Mouse (Mus musculus): ENCODE measurements around the gene Carnmt1. TPM values are rescaled to one million over a fixed set of nuclear protein-coding genes. Genes with fewer than 3 reads are reported as not detected.

Carnmt1 gene
- total RNA-seq, 4 experiments from 2014 or later, result 19.0 to 23.3 (median 22.1) TPM

GRCm38 (mm10) chr19:18654984-18655383 is 15.6 kb upstream of the Carnmt1 start:
- no peak for DNase-seq

GRCm38 (mm10) chr19:18655999-18656398 is 14.6 kb upstream of the Carnmt1 start:
- DNase-seq, result no peak

DNA sequence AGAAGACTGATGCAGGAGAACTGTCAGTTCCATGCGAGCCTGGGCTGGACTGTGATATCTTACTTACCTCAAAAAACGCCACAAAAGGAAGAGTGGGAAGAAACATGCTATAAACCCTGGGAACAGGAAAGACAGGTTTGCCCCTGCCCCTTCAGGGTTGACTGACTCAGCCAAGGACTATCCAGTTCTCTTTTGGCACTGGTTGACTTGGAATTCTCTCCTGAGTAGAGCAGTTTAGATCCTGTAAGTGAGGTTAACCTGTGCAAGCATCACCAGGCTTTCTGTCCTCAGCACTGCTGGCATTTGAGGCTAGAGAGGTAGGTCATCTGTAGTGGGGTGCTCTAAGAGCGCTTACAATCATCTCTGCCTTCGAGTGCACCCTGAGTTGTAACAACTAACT is 12.1 kb upstream of the Carnmt1 start:
- no peak for DNase-seq

- no peak for DNase-seq
These were observed 11.2 kb upstream of the Carnmt1 start for GRCm38 (mm10) chr19:18659349-18659748.

DNA sequence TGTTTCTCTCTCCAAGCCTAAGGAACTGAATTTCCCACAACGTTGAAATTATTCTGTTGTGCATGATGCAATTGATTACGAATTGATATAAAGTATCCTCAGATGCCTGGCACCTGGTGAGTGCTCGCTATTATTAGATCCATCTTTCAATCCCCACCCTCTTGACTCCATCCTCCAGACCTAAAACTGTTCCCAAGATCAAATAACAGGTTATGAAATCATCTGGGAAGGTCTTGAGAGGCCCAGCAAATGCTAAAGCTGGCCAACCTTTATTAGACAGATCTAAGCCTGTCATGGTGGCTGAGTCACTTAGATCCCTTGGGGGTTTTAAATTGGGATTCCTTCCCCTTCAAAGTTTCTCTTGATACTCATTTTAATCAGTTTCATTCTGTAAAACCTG is 10.1 kb upstream of the Carnmt1 start:
- DNase-seq, result no peak

DNA sequence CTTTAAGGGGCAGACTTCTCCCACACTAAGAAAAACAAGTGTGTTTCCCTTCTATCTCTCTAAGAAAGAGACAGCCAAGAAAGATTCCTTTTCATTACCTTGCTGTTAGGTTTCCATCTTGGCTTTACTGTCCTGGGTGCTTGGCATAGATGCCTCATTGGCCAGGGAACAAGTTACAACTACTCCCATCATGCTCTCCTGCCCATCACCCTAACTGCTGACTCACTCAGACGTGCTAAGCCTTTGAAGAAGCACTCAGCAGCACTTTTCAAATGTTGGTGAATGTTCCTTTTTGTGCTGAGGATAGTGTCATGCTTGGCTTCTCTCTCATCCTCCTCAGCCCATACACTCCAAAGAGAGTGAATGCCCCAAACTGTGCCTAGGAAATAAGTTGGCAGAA is 8.9 kb upstream of the Carnmt1 start:
- no peak for DNase-seq

DNA sequence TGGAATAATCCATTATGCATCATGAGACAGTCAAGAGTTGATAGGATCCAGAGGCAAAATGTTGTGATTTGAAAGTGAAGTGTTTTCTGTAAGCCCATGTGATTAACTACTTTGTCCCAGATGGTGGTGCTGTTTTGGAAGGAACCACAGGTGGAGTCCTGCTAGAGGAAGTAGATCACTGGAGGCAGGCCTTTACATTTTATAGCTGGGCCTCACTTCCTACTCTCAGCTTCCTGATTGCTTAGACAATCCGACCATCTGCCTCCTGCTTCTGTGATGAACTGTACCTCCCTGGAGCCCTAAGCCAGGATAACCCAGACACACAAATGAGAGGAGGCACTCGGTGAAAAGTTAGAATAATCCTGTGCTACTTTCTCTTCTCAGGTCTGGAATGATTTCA is 6.7 kb upstream of the Carnmt1 start:
- DNase-seq, result no peak

- DNase-seq, result no peak
These were observed 3.6 kb upstream of the Carnmt1 start for GRCm38 (mm10) chr19:18666966-18667365.

DNA sequence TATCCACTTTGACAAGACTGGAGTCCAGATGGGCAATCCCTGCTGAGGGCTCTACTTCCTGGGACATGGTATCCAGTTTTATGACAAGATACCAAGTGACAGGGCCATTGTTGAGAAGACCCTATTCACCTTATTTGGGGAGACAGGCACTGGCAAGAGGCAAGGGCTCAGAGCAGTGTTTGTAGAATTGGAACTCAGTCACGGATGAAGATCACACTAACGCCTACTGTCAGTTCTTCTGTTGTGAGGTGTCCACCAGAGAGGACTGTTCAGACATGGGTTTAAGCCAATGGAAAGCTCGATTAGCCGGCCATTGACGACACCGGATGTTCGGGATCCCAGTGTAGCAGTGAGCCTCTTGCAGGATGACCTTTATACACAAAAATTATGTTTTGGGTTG is 1.0 kb upstream of the Carnmt1 start:
- no peak for DNase-seq

DNA sequence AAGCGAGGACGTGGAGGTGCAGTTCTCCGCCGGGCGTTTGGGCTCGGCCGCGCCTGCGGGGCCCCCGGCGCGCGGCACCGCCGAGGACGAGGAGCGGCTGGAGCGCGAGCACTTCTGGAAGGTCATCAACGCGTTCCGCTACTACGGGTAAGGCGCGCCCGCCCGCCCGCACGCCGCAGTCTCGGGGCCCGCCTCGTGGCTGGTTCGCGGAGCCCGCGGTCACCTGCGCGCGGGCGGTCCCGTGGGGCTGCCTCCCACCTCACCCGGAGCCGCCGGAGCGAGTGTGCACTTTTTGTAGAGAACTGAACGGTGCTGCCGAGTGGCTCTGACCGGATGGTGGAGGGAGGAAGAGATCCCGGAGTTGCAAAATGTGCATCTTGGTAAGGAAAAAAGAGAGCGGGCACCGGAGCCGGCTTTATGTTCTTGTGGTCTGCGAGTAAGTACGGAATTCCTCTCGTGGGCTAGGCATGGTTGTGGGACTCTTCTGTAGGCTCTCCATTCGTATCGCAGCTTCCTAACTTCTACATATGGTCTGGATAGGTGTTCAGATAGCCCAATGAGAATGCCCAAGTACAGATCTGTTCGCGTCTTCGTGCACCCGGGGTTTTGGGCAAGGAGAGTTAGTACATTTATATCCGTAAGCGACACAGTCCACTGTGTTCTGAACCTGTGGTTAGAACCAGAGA is 635 bp downstream of the Carnmt1 start:
- peak; percentile 23 for DNase-seq

DNA sequence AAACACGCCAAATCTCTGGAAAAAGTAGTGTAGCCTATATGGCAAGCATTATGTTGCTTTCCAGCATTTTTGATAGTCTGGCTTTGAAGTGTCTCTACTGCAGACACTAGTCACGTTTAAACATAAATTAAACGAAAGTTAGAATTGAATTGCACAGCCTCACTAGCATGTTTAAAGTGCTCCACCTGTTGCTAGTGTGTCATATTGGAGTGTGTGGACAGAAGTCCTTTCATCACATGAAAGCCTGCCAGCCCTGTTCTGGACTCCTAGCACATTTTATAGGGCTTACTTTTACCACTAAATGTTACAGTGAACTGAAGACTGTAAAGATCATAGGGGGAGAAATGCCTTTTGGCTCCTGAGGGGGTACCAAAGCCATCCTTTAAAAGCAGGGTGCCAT is 1.9 kb downstream of the Carnmt1 start:
- DNase-seq, result no peak

GRCm38 (mm10) chr19:18673116-18673515 is 2.6 kb downstream of the Carnmt1 start:
- DNase-seq, result no peak

GRCm38 (mm10) chr19:18682142-18682541 is 11.6 kb downstream of the Carnmt1 start:
- no peak for DNase-seq

DNA sequence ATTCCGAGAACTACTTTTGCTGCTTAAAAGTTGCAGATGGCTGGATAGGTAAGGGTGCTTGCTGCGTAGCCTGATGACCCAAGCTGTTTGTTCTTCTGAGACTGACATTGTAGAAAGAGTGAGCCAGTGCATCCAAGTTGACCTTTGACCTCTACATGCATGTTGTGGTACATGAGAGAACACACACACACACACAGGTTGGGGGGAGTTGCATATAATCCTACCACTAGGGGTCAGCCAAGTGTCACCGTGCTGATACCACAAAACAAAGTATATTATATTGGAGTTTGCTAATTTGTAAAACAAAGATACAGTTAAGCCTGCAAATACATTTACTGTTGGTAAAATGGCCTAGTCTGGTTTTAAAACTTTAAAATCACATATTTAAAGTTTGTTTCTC is 17.0 kb downstream of the Carnmt1 start:
- no peak for DNase-seq

DNA sequence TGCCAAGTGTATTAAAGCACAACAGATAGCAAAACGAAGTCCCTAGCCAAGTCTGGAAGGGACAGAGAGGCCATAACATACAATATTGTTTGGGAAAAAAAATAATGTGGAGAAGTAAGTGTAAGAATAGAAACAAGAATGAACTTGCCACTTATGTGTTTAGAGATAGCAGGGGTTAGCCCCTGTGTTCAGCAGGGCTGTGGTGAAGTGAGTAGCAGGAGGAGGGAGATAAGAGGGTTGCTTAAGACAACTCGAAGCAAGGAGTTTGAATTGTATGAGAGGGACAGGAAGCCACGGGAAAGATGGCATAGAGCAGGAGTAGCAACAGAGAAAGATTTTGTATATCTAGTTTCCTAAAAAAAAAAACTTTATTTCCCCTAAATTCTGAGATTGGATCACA is 21.6 kb downstream of the Carnmt1 start:
- no peak for DNase-seq

- no peak for DNase-seq
These were observed 22.2 kb downstream of the Carnmt1 start for GRCm38 (mm10) chr19:18692768-18693167.

- no peak for DNase-seq
These were observed 24.6 kb downstream of the Carnmt1 start for GRCm38 (mm10) chr19:18695116-18695515.

DNA sequence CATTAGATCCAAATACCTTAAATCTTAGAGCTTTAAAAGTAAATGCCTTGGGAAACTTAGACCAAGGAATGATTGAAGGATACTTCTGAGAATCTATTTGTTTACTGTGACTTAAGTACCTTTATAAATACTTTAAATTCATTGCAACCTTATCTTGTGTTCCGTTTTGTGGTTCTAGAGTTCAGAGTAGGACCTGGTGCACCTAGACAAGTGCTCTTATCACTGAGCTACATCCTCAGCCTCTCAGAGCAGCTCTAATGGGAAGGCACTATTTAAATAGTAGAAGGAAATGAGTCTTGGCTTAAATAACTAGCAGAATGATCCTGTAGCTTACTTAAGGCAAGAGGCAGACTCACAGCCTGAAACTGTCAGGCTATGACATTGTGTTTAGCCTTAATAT is 25.0 kb downstream of the Carnmt1 start:
- no peak for DNase-seq

- no peak for DNase-seq
These were observed 37.5 kb downstream of the Carnmt1 start for GRCm38 (mm10) chr19:18708101-18708500.

DNA sequence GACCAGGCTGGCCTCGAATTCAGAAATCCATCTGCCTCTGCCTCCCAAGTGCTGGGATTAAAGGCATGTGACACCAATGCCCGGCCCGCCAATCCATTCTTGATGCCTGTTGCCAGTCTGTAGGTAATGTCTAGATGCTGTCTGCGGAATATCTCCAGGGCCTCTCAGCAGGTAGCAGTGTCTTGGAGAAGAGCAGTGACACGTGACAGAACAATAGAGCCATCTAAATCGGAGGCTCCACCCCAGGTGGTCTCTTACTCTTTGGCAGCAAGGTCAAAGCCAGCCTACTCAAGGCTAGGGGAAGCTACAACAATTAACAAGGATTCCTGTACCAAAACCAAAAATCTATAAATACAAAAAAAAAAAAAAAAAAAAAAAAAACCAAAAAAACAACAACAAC is 40.3 kb downstream of the Carnmt1 start:
- no peak for DNase-seq

- no peak for DNase-seq
These were observed 41.0 kb downstream of the Carnmt1 start for GRCm38 (mm10) chr19:18711589-18711988.

- no peak for DNase-seq
These were observed 41.7 kb downstream of the Carnmt1 start for GRCm38 (mm10) chr19:18712153-18712865.

DNA sequence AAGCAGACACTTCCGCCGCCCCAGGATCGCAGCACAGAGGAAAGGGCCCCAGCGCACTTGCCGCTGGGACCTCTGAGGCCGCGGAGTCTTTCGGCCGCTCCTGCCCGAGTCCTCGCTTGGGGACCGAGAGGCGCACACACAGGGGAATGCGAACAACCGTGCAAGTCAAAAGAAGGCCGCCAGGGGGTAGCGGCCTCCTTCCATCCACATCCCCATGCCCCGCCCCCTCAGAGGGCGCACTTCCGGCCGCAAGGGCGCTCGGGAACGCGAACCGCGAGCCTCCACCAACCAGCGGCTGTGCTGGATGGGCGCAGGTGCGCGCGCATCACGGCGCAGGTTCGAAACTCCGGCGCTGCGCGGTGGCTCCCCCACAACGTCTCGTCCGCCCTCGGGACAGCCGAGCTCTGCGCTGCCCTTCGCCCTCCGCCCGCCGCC is 42.3 kb downstream of the Carnmt1 start, which contains the start of gene D030056L22Rik:
D030056L22Rik (plus strand) TSS at position 328 of the 435 bp plus-strand sequence.
- DNase-seq, result peak; percentile 96

GRCm38 (mm10) chr19:18713357-18713756 is 42.8 kb downstream of the Carnmt1 start:
- DNase-seq, result peak; percentile 21

All from adrenal gland, adult 8-10 months (tissue).